Mouse (Mus musculus) cortical plate, adult 2 months (tissue): ENCODE results near the gene Gigyf1.

Experiments used
- CTCF ChIP-seq: fragments of 200-500 bp; IDR thresholded peaks from 2 replicates; pipeline ENCODE4 v1.5.1; 2011; ENCODE audit warnings: mild to moderate bottlenecking, control low read depth, low read length; ENCODE audit not compliant: insufficient read depth; ENCODE audit errors: extremely low read depth
- POLR2A ChIP-seq: fragments of 200-500 bp; IDR thresholded peaks from 2 replicates; pipeline ENCODE4 v1.6.1; 2011; ENCODE audit warnings: mild to moderate bottlenecking, low read length, control low read depth; ENCODE audit not compliant: insufficient read depth; ENCODE audit errors: extremely low read depth

DNA sequence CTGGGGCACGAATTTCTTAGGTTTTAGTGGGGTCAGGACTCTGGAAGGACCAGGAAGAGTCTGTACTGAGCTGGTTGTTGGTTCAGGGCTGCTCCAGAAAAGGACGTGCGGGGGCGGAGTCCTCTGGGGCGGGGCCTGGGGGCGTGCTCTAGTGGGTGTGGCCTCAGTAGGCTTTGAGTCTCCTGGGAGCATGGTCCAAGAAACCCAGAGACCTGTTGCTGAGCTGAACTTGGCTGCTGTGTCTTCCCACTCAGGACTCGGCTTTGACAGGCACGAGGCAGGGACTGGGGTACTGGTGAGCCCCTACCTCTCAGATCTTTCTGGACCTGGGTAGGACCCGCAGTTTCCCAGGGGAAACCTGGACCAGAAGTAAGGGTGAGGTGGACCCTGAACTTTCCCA is 51.3 kb downstream of the Gigyf1 start, which contains the start of gene Tfr2:
- TF ChIP-seq CTCF = no peak
- TF ChIP-seq POLR2A = no peak
